Mouse (Mus musculus) forebrain, postnatal 0 days (tissue): ENCODE data around the gene Fam167b. TPM values are rescaled to one million over a fixed set of nuclear protein-coding genes. Genes with fewer than 3 reads are reported as not detected.
A peak's percentile ranks its signal among the peaks of the same experiment; 100 is the strongest.

Source experiments
- ATAC-seq: fragments of 200-750 bp; cut with Nextera tagmentation; 2 replicates; pipeline ENCODE4 v1.8.0; 2017; ENCODE audit warnings: mild to moderate bottlenecking, moderate library complexity
- DNase-seq: peaks from one replicate; pipeline ENCODE4 v3.0.0-alpha.2; 2015
- H3K27ac ChIP-seq: fragments of 300-500 bp; sonication (generic); 2 replicates; pipeline ENCODE4 v1.5.1; 2014; ENCODE audit warnings: low read depth, mild to moderate bottlenecking, antibody characterized with exemption, low read length, moderate library complexity, mixed read lengths
- H3K27me3 ChIP-seq: fragments of 300-500 bp; sonication (generic); 2 replicates; pipeline ENCODE4 v1.6.1; 2014; ENCODE audit warnings: mild to moderate bottlenecking, low read length, mixed read lengths; ENCODE audit not compliant: insufficient read depth
- H3K36me3 ChIP-seq: fragments of 300-500 bp; sonication (generic); 2 replicates; pipeline ENCODE4 v1.6.1; 2014; ENCODE audit warnings: mild to moderate bottlenecking, moderate library complexity; ENCODE audit not compliant: insufficient read depth
- H3K4me1 ChIP-seq: fragments of 300-500 bp; sonication (generic); 2 replicates; pipeline ENCODE4 v1.6.1; 2014; ENCODE audit warnings: antibody characterized with exemption; ENCODE audit not compliant: insufficient read depth
- H3K4me2 ChIP-seq: fragments of 300-500 bp; sonication (generic); 2 replicates; pipeline ENCODE4 v1.6.1; 2014; ENCODE audit warnings: low read depth, mild to moderate bottlenecking, moderate library complexity
- H3K4me3 ChIP-seq: fragments of 300-500 bp; sonication (generic); 2 replicates; pipeline ENCODE4 v1.5.1; 2014; ENCODE audit warnings: low read depth, low read length, mixed read lengths
- H3K9ac ChIP-seq: fragments of 300-500 bp; sonication (generic); 2 replicates; pipeline ENCODE4 v1.6.1; 2014; ENCODE audit warnings: mild to moderate bottlenecking
- H3K9me3 ChIP-seq: fragments of 300-500 bp; sonication (generic); 2 replicates; pipeline ENCODE4 v1.6.1; 2016; ENCODE audit warnings: low read length
- CTCF ChIP-seq: sonication (generic); IDR thresholded peaks from 2 replicates; pipeline ENCODE4 v1.5.1; 2016; ENCODE audit warnings: antibody characterized with exemption, control low read depth, low read depth
- WGBS: fragments of 180-500 bp; shearing (Covaris S2); extraction: QIAGEN DNeasy Blood & Tissue Kit; methylation state at CpG from one replicate; pipeline ENCODE4 v1.1.7; 2014; 5-methylcytosine and 5-hydroxymethylcytosine counted together
- polyA plus RNA-seq: library from polyadenylated mRNA; unstranded; fragments of >200 nt; fragmentation: Nextera tagmentation; extraction: Ambion mirVana; gene quantifications from 2 replicates; pipeline ENCODE4 v1.2.1, GENCODE M21; 2015
- total RNA-seq: library from RNA; depleted of rRNA; stranded (reverse); fragments of >200 nt; gene quantifications from 2 replicates; pipeline ENCODE4 v1.2.3, GENCODE M21; 2014

Fam167b gene
- total and polyA plus RNA-seq, 2 experiments from 2014 or later = not detected

DNA sequence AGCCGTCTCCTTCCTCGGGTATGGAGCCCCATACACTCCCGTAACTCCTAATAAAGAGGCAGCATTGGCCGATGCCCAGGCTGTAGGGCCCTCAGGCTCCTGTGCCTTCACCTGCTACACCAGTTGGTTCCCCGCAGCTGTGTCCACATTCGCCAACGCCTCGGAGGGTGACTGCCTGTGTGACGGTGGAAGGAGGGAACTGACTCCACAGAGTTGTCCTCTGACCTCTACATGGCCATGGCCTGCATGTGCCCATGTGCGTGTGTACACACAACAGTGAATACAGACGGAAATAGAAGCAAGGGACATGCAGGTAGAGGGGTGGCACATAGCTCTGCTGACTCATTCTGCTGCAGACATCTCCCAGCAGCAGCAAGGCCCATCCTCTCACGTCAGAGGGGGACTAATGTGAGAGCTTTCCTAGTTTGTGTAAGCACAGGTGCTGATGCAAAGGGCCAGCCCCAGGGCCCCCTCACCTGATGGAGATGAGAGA is 30.8 kb upstream of the Fam167b start:
- DNase-seq (no peak), ATAC-seq (peak; percentile 3; the same call in 1 of the 2 replicates)
- Histone ChIP-seq H3K9me3 (no peaks in the 10 kb centered on the region), H3K4me1 (no peaks in the 10 kb centered on the region), H3K27ac (no peak overlapping the region), H3K4me2 (no peak overlapping the region), H3K4me3 (no peak overlapping the region), H3K27me3 (no peaks in the 10 kb centered on the region), H3K36me3 (peaks cover 31% of the 10 kb centered on the region), H3K9ac (no peak overlapping the region)
- 87% methylated on average over 12 of the region's 12 CpGs for WGBS
- TF ChIP-seq CTCF = no peak

DNA sequence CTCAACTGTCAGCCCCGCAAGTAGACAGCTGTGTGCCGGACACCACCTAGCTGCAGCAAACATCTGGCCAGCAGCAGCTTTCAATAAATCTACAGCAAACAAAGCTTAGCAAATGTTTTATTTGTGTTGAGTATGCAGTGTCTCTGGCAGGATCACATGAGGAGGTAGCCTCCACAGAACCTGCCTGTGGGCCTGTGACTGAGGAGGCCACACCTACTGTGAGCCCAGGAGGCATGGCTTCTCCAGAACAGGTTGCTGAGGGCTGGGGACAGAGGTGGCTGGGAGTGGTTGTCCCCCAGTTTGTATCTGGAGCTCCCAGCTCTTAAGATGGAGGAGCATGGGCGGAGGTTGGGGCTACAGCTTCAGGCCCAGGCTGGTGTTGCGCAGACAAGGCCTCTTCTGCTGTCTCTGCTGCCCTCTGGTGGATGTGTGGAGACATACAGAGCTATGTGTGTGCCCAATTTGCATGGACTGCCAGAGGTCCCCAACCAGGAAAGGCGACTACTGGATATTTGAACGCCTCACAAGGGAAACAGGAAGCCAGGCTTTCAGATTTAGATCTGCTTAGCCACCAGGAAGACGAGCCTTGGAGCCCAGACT is 30.2 kb upstream of the Fam167b start:
- Histone ChIP-seq H3K36me3 (peaks cover 36% of the 10 kb centered on the region), H3K4me2 (no peak overlapping the region), H3K9ac (no peak overlapping the region; the same call in 1 of the 2 replicates), H3K9me3 (no peaks in the 10 kb centered on the region), H3K4me1 (no peaks in the 10 kb centered on the region), H3K27me3 (no peaks in the 10 kb centered on the region), H3K4me3 (no peak overlapping the region), H3K27ac (peak overlapping the region; percentile 70)
- peak; percentile 95 for ATAC-seq
- TF ChIP-seq CTCF = peak; percentile 91
- WGBS = 34% methylated on average over 7 of the region's 7 CpGs
- DNase-seq = peak; percentile 91

DNA sequence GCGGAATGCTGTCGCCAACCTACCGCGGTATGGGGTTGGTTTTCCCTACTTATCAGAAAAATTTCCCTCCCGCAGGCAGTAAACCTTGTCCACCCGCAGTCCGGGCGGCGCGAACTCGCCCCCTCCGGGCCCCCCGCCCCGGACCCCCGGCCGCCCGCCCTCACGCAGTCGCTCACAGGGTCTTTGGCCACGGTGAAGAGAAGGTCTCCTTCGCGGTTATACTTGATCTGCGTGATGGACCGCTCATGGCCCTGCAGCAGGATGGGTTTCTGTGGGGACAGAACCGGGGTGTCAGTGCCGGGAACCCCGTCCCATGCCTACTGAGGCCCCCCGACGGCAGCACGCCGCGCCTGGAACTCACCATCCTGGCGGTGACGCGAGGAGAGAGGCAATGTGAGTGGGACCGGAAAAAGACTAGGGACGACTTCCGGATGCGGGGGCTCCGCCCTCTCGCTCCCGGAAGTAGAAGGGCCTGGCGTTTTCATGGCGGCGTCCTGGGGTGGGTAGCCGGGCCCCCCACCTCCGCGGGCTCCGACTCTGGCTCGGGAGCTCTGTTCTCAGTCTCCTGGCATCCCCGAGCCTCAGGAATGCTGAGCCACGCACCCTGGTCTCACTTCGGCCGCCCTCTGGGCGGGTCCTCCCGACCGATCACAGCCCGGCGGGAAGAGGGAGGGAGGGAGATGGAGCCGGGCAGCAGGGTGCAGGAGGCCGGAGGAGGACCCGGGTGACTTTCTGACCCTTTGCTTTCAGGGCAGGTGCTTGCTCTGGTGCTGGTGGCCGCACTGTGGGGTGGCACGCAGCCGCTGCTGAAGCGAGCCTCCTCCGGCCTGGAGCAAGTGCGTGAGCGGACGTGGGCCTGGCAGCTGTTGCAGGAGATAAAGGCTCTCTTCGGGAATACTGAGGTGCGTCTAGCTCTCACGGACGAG is 22.1 kb upstream of the Fam167b start, which contains the start of the genes Eif3i and Tmem234:
Gene Eif3i (minus strand): TSS at position 416 of the 926 bp plus-strand sequence.
Gene Tmem234 (plus strand): TSS at position 436 of the 926 bp plus-strand sequence.
- WGBS = 2% methylated on average over 73 of the region's 74 CpGs
- peak within 1 kb of the TSS; percentile 79 for H3K4me2 ChIP-seq
- peak within 1 kb of the TSS; percentile 86 for H3K9ac ChIP-seq
- H3K27me3 ChIP-seq = no peaks in the 10 kb centered on the region
- H3K36me3 ChIP-seq = peaks cover 26% of the 10 kb centered on the region
- H3K4me3 ChIP-seq = peak within 1 kb of the TSS; percentile 77
- H3K4me1 ChIP-seq = peaks cover 15% of the 10 kb centered on the region; the same call in 1 of the 2 replicates
- peak; percentile 99 for ATAC-seq
- H3K9me3 ChIP-seq = no peaks in the 10 kb centered on the region
- peak within 1 kb of the TSS; percentile 77 for H3K27ac ChIP-seq
- peak; percentile 43 for TF ChIP-seq CTCF
- peak; percentile 89 for DNase-seq

DNA sequence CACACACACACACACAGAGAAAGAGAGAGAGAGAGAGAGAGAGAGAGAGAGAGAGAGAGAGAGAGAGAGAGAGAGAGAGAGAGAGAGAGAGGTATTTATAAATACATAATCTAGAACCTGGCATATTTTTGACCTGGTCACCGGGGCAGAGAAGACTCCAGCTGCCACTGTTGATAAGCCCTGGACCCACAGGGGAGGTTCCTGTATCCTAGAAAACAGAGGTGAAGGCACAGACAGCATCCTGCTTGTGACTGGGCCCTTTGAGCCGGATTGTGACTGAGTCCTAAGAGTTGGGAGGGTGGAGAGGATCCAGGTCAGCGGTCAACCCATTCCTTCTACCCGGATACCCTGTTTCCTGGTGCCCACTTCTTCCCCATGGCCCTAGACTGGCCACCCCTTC is 10.5 kb upstream of the Fam167b start:
- no peaks in the 10 kb centered on the region for H3K4me1 ChIP-seq
- no peak overlapping the region for H3K4me2 ChIP-seq
- no peak for DNase-seq
- peaks cover 32% of the 10 kb centered on the region for H3K36me3 ChIP-seq
- no peaks in the 10 kb centered on the region for H3K27me3 ChIP-seq
- H3K27ac ChIP-seq = no peak overlapping the region
- TF ChIP-seq CTCF = no peak
- no peak overlapping the region for H3K4me3 ChIP-seq
- H3K9me3 ChIP-seq = no peaks in the 10 kb centered on the region
- 79% methylated on average over 4 of the region's 4 CpGs for WGBS
- ATAC-seq = no peak
- no peak overlapping the region for H3K9ac ChIP-seq

DNA sequence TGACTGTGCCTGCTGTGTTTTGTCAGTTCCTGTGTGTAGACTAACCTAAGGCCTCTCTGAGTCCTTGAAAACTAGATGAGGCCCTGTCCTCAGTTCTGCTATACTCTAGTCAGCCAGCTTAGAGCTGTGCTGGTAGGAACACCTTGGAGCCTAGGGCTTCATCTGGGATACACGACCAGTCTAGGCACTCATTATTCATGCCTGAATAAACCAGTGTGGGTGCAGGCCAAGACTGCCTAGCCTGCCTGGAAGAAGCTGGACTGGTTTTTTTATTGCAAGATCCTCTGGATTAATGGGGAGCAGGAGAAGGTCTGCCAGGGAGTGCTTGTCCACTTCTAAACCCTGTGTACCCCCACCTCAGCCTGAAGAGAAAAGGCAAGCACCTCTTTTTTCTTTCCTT is 8.6 kb upstream of the Fam167b start:
- DNase-seq (no peak), ATAC-seq (no peak)
- no peaks in the 10 kb centered on the region for H3K27me3 ChIP-seq
- H3K9me3 ChIP-seq = no peaks in the 10 kb centered on the region
- no peak overlapping the region for H3K4me2 ChIP-seq
- 15% methylated on average over 1 of the region's 1 CpGs for WGBS
- H3K36me3 ChIP-seq = peaks cover 17% of the 10 kb centered on the region
- H3K9ac ChIP-seq = no peak overlapping the region
- H3K4me1 ChIP-seq = no peaks in the 10 kb centered on the region
- no peak overlapping the region for H3K4me3 ChIP-seq
- no peak for TF ChIP-seq CTCF
- no peak overlapping the region for H3K27ac ChIP-seq

DNA sequence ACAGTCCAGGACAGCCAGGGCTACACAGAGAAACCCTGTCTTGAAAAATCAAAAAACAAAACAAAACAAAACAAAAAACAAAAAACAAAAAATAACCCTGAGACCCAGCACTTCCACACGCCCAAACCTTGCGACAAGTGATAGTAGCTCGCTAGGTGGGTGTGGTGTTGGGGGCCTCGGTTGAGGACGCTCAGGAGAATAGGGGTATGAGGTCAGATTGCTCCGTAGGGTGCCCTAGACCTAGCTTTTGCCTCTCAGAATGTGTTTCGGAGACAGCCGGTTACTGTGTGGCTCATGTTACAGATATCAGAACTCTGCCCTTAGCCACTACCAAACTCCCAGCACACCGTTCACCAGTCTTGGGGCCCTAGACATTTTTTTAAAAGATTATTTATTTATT is 7.4 kb upstream of the Fam167b start:
- no peak for TF ChIP-seq CTCF
- H3K4me3 ChIP-seq = no peak overlapping the region

More for the DNA sequence above, 7.4 kb upstream of the Fam167b start:
- Histone ChIP-seq H3K4me1 (no peaks in the 10 kb centered on the region), H3K27ac (no peak overlapping the region), H3K9ac (no peak overlapping the region), H3K36me3 (peaks cover 5% of the 10 kb centered on the region), H3K4me2 (peak overlapping the region; percentile 60; the same call in 1 of the 2 replicates), H3K9me3 (no peaks in the 10 kb centered on the region), H3K27me3 (no peaks in the 10 kb centered on the region)
- no peak for DNase-seq
- WGBS = 85% methylated on average over 9 of the region's 9 CpGs
- ATAC-seq = no peak
